Comparison of ENCODE assay signal across 29 mouse cellular contexts in the genomic region with DNA sequence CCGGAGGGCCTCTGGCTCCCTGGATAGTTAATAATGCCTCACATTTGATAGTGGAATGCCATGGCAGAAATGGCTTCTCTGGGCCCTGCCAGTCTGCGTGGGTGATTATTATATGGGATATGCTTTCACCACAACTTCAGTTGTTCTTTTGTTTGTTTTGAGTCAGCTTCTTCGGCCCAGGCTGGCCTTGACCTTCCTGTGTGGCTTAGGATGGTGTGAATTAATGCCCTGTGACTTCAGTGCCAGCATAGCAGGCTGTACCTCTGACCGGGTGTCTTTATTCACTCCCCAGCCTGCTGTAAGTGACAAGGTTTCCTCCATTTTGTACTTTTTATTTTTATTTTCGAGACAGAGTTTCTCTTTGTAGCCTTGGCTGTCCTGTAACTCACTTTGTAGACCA. TPM values are rescaled to one million over a fixed set of nuclear protein-coding genes. Genes with fewer than 3 reads are reported as not detected.
"Had no signal": no experiment of that assay in that cellular context is flagged by ENCODE, and none has a peak within 500 bp of the region (broad histone marks: within the 10 kb centered on the region; RNA-seq: fewer than 3 reads in every experiment).

No protein-coding gene starts in this region.

- DNase-seq: kidney, adult 9 months; kidney, postnatal 25 days; layer of hippocampus, adult 9-11 months; lung, adult 18-20 months; lung, postnatal 10 days; lung, postnatal 36 days; right cerebral cortex, postnatal 14 days; right cerebral cortex, postnatal 4 days; thymus, adult 2 months; thymus, postnatal 14 days; thymus, postnatal 4 days had no signal

- H3K4me3 ChIP-seq: layer of hippocampus, adult 2 months; liver, embryonic 12.5 days; liver, embryonic 15.5 days; lung, embryonic 15.5 days; megakaryocyte, embryonic 14.5 days; midbrain, embryonic 10.5 days; midbrain, embryonic 13.5 days; myocyte had no signal

- ATAC-seq: liver, embryonic 12.5 days; midbrain, embryonic 13.5 days; midbrain, embryonic 16.5 days had no signal

- H3K9me3 ChIP-seq: liver, embryonic 12.5 days; liver, embryonic 15.5 days; lung, embryonic 15.5 days; megakaryocyte, embryonic 14.5 days; midbrain, embryonic 10.5 days; midbrain, embryonic 13.5 days had no signal

- H3K4me1 ChIP-seq: liver, embryonic 15.5 days had no signal

- H3K9ac ChIP-seq: liver, embryonic 12.5 days; liver, embryonic 15.5 days; lung, embryonic 15.5 days; midbrain, embryonic 13.5 days had no signal

- H3K4me2 ChIP-seq: liver, embryonic 12.5 days; liver, embryonic 15.5 days; lung, embryonic 15.5 days; midbrain, embryonic 13.5 days had no signal

- H3K27ac ChIP-seq: kidney, postnatal 0 days; layer of hippocampus, adult 2 months; liver, embryonic 12.5 days; liver, embryonic 15.5 days; lung, embryonic 15.5 days; midbrain, embryonic 10.5 days; midbrain, embryonic 13.5 days; stomach, postnatal 0 days had no signal

- H3K36me3 ChIP-seq: liver, embryonic 12.5 days; liver, embryonic 15.5 days; lung, embryonic 15.5 days; midbrain, embryonic 10.5 days; midbrain, embryonic 13.5 days had no signal

RNA-seq across cellular contexts. Expression of gene Gjb2, which starts 3.4 kb away (rescaled TPM):
- polyA plus RNA-seq: myocyte had no signal

RNA-seq across cellular contexts. Expression of gene Gm4491, which starts 7.8 kb away (rescaled TPM):
- total RNA-seq: monocyte, adult 5-6 weeks had no signal
- polyA plus RNA-seq: kidney, postnatal 0 days; large intestine, adult 2 months; limb, embryonic 11.5 days; limb, embryonic 14.5 days; liver, embryonic 12.5 days; liver, embryonic 15.5 days; lung, embryonic 15.5 days; midbrain, embryonic 10.5 days; midbrain, embryonic 16.5 days; myocyte; neural tube, embryonic 11.5 days; neural tube, embryonic 14.5 days; stomach, embryonic 14.5 days; stomach, postnatal 0 days; thymus, adult 2 months had no signal

RNA-seq across cellular contexts. Expression of gene Gjb6, which starts 25.5 kb away (rescaled TPM):
- total RNA-seq: monocyte, adult 5-6 weeks had no signal
- polyA plus RNA-seq: large intestine, adult 2 months; liver, embryonic 15.5 days; myocyte had no signal

RNA-seq across cellular contexts. Expression of gene Gja3, which starts 50.0 kb away (rescaled TPM):
- total RNA-seq: monocyte, adult 5-6 weeks had no signal
- polyA plus RNA-seq: large intestine, adult 2 months; liver, embryonic 12.5 days; midbrain, embryonic 10.5 days; neural tube, embryonic 14.5 days had no signal
